Mouse (Mus musculus) spleen, adult 2 months (tissue): ENCODE results near the gene Cit. TPM values are rescaled to one million over a fixed set of nuclear protein-coding genes. Genes with fewer than 3 reads are reported as not detected.

Experiments
- DNase-seq, 2 experiments: peaks; one replicate each; pipeline versions ENCODE4 v3.0.0 to v3.0.0-alpha.2; 2012 to 2021; ENCODE audit warnings: low spot score in 2 of 2, low read depth in 1 of 2
- H3K27ac ChIP-seq: fragments of 200-500 bp; 2 replicates; pipeline ENCODE4 v1.5.1; 2012; ENCODE audit warnings: low read length, inconsistent platforms; ENCODE audit not compliant: insufficient read depth
- H3K27me3 ChIP-seq: fragments of 200-500 bp; 2 replicates; pipeline ENCODE4 v1.6.1; 2012; ENCODE audit warnings: mild to moderate bottlenecking, moderate library complexity, low read length, inconsistent platforms; ENCODE audit not compliant: control insufficient read depth, insufficient read depth
- H3K36me3 ChIP-seq: fragments of 200-500 bp; 2 replicates; pipeline ENCODE4 v1.6.1; 2012; ENCODE audit warnings: mild to moderate bottlenecking, low read length, inconsistent platforms; ENCODE audit not compliant: control insufficient read depth, insufficient read depth
- H3K4me1 ChIP-seq: fragments of 200-500 bp; 2 replicates; pipeline ENCODE4 v1.6.1; 2011; ENCODE audit warnings: inconsistent platforms; ENCODE audit not compliant: control insufficient read depth, insufficient read depth, insufficient read length
- H3K4me3 ChIP-seq: fragments of 200-500 bp; 2 replicates; pipeline ENCODE4 v1.5.1; 2011; ENCODE audit warnings: mild to moderate bottlenecking, inconsistent platforms; ENCODE audit not compliant: insufficient read depth, insufficient read length; ENCODE audit errors: extremely low read depth
- CTCF ChIP-seq: fragments of 200-500 bp; IDR thresholded peaks from 2 replicates; pipeline ENCODE4 v1.5.1; 2011; ENCODE audit warnings: mild to moderate bottlenecking, inconsistent platforms; ENCODE audit not compliant: insufficient read depth, insufficient read length, insufficient replicate concordance; ENCODE audit errors: extremely low read depth
- POLR2A ChIP-seq: fragments of 200-500 bp; IDR thresholded peaks from 2 replicates; pipeline ENCODE4 v1.6.1; 2011; ENCODE audit warnings: low read depth, low read length, inconsistent platforms
- WGBS: fragments of 180-500 bp; shearing (Covaris S2); methylation state at CpG from one replicate; pipeline ENCODE4 v1.1.7; 2018; 5-methylcytosine and 5-hydroxymethylcytosine counted together
- polyA plus RNA-seq: library from polyadenylated mRNA; depleted of rRNA; stranded (reverse); fragments of >200 nt; gene quantifications from 2 replicates; pipeline ENCODE4 v1.2.3, GENCODE M21; 2012

The Cit gene
- polyA plus RNA-seq, 1 experiment, result 6.3 TPM

DNA sequence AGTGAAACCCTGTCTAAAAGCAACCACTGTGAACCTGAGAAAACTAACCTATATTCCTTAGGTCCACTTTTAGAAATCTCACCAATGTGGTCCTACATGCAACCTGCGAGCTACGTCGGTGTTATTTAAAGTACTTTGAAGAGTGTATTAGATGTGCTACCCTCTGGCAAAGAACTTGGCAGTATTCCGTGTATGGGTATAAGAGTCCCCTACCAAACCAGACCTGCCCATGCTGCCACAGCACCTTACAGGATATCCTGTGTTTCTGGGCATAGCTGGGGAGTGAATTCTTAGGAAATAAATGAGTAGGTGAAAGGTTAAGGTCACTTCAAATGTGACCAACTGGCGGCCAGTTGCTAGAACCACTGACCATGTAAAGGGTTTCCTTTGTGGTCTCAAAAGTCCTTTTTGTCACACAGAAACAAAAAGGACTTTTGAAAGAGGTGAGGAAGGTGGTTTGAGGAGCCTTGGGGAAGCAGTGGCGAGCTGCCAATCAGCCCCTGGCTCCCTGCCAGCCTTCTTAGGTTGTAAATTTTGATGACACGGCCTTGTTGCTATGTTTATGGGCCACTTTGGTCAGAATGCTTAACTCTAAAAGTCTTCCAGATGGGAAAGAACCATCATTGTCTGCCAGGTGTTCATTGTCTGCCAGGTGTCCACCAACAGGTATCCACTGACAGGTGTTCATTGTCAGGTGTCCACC lies 137.7 kb downstream of the Cit start:
- Histone ChIP-seq H3K27ac (no peak overlapping the region), H3K27me3 (no peaks in the 10 kb centered on the region), H3K36me3 (peaks cover 6% of the 10 kb centered on the region), H3K4me1 (no peaks in the 10 kb centered on the region; the same call in 1 of the 2 replicates), H3K4me3 (no peak overlapping the region)
- TF ChIP-seq CTCF (no peak), POLR2A (no peak)
- DNase-seq, result no peak
- 63% methylated on average over 7 of the region's 7 CpGs for WGBS

DNA sequence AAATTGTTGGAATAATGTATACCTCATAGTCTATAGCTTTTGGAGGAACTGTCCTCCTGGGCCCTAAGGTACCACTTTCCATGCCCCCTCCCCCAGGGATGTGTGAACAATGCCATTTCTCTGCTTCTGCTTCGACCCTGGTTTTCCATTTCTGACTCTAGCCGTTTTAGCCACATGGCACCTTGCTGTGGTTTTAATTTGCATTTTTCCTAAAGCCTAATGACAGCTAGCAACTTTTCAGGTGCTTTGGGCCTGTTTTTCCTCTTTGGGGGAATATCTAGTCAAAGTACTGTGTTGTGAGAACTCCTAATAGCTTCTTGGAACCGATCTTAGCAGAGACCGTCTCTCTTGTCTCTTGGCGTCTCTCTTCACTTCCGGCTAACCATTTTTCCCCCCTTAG lies 139.3 kb downstream of the Cit start:
- 93% methylated on average over 6 of the region's 6 CpGs for WGBS
- no peak overlapping the region for H3K27ac ChIP-seq
- peaks cover 6% of the 10 kb centered on the region for H3K36me3 ChIP-seq

DNA sequence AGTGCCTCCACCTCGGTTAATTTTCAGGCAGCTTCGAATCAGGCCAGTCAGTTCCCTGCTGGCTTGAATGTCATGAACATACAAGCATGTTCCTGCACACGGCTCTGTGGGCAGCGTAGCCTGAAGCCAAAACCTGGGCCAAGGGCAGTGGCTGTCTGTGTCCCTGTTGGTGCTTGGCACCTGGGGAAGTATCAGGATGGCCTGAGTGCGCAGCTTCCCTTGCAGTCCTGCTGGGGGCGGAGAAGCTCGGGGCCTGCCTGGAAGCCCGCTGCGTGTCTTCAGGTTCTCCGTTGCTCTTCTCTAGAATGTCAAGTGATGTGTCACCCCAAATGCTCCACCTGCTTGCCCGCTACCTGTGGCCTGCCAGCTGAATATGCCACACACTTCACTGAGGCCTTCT lies 140.0 kb downstream of the Cit start:
- Histone ChIP-seq H3K27me3 (no peaks in the 10 kb centered on the region), H3K4me1 (no peaks in the 10 kb centered on the region), H3K27ac (no peak overlapping the region), H3K36me3 (peaks cover 6% of the 10 kb centered on the region), H3K4me3 (no peak overlapping the region)
- TF ChIP-seq CTCF (no peak), POLR2A (no peak)
- no peak for DNase-seq
- 98% methylated on average over 11 of the region's 11 CpGs for WGBS

More for the DNA sequence above, 139.3 kb downstream of the Cit start:
- no peaks in the 10 kb centered on the region for H3K4me1 ChIP-seq
- no peak for DNase-seq
- TF ChIP-seq POLR2A (no peak), CTCF (no peak)
- H3K27me3 ChIP-seq, result no peaks in the 10 kb centered on the region
- H3K4me3 ChIP-seq, result no peak overlapping the region

DNA sequence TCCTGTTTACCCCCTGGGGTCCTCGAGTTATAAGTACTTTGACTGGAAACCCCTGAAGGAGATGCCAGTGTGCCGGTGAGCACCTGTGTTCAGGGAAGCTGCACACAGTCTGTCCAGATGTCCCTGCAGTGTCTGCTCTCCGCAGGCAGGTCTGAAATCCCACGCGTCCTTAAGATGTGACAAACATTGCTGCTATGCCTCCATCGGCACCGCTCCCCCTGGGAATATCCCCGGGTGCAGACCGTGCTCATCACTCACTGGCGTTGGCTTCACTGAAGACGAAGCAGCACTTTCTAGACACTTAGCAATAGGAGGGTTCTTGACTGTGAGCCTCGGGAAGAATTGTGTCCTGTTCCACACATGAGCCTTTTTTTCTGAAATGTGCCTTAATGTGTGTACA lies 142.2 kb downstream of the Cit start:
- no peaks in the 10 kb centered on the region for H3K27me3 ChIP-seq
- no peaks in the 10 kb centered on the region for H3K4me1 ChIP-seq
- no peak overlapping the region for H3K4me3 ChIP-seq
- no peak overlapping the region for H3K27ac ChIP-seq
- TF ChIP-seq POLR2A (no peak), CTCF (no peak)
- DNase-seq, result no peak
- WGBS, result 95% methylated on average over 12 of the region's 12 CpGs
- peaks cover 4% of the 10 kb centered on the region for H3K36me3 ChIP-seq

DNA sequence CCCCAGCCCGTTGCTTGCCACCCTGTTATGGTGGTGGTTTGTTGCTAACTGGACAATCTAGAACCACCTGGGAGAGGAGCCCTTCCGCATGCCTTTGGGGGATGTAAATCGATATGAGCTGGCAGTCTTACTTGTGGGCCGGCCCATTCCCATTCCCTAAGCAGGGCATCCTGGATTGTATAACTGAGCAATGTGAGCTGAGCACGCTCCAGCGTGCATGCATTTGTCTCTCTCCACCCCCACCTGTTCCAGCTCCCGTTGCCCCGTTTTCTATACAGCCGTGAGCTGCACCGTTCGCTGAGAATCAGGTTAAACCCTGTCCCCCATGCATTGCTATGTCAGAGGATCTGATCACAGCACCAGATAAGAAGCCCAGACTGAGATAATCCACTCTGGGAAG lies 146.6 kb downstream of the Cit start:
- peaks cover 3% of the 10 kb centered on the region for H3K36me3 ChIP-seq
- TF ChIP-seq CTCF (no peak), POLR2A (no peak)
- WGBS, result 98% methylated on average over 11 of the region's 11 CpGs
- H3K27ac ChIP-seq, result no peak overlapping the region
- no peaks in the 10 kb centered on the region for H3K27me3 ChIP-seq
- DNase-seq, result no peak
- H3K4me1 ChIP-seq, result no peaks in the 10 kb centered on the region
- no peak overlapping the region for H3K4me3 ChIP-seq

DNA sequence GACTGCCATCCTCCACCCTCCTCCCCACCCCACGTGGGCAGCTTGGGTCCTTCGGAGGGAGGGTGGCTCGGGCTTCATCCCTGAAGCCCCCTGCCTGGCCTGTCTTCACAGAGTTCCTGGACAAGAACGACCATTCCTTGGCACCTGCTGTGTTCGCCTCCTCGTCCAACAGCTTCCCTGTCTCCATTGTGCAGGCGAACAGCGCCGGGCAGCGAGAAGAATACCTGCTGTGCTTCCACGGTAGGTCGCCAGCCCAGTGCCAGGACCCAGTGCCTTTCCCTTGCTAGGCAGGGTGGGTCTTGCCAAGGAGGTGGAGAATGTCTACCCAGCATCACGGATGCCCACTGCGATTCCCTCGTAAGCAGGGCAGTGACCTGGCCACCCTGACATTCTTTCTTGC lies 149.0 kb downstream of the Cit start:
- Histone ChIP-seq H3K4me1 (no peaks in the 10 kb centered on the region), H3K27ac (no peak overlapping the region), H3K27me3 (no peaks in the 10 kb centered on the region), H3K36me3 (0 out of 2 replicates have a peak, but pooled peaks cover 1% of the 10 kb centered on the region), H3K4me3 (no peak overlapping the region)
- WGBS, result 97% methylated on average over 15 of the region's 15 CpGs
- TF ChIP-seq POLR2A, result no peak
- no peak for TF ChIP-seq CTCF
- no peak for DNase-seq

DNA sequence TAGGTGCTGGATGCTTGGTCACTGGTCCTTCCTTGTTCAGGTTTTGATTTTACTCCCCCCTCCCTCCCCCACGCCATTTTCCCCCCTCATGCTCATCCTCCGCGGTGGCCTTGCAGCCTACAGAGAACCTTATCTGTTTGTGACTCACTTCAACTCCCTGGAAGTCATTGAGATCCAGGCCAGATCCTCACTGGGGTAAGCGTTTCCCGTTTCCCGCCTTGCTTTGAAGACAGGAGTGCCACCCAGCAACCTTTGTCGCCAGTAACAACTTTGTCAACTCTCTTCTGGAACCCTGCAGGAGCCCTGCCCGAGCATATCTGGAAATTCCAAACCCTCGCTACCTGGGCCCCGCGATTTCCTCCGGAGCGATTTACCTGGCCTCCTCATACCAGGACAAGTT lies 152.3 kb downstream of the Cit start:
- Histone ChIP-seq H3K4me3 (no peak overlapping the region), H3K27me3 (no peaks in the 10 kb centered on the region), H3K4me1 (no peaks in the 10 kb centered on the region), H3K27ac (no peak overlapping the region), H3K36me3 (no peaks in the 10 kb centered on the region)
- WGBS, result 89% methylated on average over 13 of the region's 13 CpGs
- DNase-seq, result no peak
- TF ChIP-seq POLR2A (no peak), CTCF (no peak)
